Mouse (Mus musculus): Measurements from ENCODE around the gene Dpp6.

The Dpp6 gene

DNA sequence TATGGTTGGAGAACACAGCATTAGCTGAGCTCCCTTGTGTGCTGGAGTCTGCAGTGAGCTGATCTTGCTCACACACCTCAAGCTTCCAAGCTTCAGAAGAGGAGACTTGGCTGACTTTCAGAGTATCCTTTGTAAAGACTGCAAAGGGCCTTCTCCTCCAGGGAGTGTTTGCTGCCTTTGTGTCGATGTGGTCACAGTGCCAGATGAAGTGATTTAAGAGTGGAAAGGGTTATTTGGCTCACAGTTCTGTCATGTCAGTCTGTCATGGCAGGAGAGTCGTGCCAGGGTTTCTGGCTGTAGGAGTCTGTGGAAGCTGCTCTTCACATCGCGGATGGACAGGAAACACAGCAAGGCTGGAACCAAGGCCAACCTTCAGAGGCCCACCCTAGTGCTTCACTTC, 899.0 kb downstream of the Dpp6 start:
- DNase-seq (ENCODE audit: low read depth in 1 of 2, low spot score in 2 of 2): no peak

DNA sequence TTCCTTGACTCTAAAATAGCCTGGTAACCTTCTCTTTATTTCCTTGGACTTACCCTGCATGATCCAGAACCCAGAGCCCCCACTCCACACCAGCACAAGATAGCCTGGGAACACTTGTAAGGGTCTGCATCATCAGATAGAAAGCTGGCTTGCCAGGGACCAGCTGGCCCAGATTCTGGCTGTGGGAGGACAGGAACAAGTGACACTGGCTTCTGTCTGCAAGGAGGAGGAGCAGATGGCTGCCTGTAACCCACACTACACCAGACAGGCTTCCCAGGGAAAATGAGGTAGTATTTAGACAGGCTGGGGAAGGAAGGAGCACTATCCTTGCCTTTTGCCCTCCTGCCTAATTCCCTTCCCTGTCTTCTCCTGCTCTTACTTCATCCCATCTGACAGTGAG, 900.3 kb downstream of the Dpp6 start:
- DNase-seq (ENCODE audit: low read depth in 1 of 2, low spot score in 2 of 2): no peak

DNA sequence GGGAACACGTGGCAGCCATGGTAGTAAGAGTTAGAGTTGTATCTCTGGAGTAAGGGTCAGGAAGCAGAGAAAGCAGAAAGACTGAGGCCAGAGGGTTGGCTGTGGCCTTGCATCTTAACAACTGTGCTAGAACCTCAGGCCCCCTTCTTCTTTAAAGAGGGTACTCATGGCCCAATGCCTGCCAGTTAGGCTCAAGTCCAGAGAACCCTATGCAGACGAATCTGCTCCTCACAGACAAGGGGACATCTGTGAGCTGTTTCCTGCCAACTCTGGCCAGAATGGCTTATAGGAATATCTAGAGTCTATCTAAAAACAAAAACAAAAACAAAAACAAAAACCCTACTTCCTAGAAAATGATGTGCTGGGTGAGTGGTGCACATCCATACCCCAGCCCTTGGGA, 902.3 kb downstream of the Dpp6 start:
- DNase-seq (ENCODE audit: low read depth in 1 of 2, low spot score in 2 of 2): no peak

DNA sequence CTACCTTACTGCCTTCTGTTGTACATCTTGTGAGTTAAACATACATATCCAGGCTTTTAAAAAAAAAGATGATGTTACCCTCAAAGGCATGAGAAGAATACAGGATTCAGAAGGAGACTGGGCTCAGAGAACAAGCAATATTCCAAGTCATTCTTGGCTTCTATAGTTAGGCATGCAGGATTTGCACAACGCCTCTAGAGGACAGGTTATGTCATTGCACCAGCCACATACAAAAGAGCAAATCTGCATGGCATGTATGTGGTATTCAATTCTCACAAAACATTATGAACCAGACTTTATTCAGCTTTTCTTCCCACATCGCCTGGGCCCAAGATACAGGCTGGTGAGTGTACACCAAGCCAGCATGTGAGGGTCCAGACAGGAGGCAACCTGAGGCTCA, 907.5 kb downstream of the Dpp6 start:
- DNase-seq (ENCODE audit: low read depth in 1 of 2, low spot score in 2 of 2): no peak

DNA sequence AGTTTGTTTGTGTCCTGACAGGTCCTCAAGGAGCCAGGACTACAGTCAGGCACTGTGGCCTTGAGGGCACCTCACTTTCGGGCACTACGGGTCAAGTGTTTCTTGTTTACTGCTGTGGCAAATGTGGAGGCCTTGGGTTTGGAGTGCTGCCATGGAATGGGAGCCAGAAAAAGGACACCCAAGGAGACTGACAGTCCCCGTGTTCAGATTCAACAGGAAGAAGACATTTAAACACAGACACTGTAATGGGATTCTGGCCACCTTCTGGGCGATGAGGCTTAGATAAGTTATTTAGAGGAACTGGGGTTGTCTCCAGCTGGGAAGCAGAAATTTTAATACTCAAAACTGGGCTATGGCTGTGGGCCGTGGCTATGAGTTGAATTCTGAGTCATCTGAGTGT, 913.7 kb downstream of the Dpp6 start:
- DNase-seq (ENCODE audit: low read depth in 1 of 2, low spot score in 2 of 2): no peak

DNA sequence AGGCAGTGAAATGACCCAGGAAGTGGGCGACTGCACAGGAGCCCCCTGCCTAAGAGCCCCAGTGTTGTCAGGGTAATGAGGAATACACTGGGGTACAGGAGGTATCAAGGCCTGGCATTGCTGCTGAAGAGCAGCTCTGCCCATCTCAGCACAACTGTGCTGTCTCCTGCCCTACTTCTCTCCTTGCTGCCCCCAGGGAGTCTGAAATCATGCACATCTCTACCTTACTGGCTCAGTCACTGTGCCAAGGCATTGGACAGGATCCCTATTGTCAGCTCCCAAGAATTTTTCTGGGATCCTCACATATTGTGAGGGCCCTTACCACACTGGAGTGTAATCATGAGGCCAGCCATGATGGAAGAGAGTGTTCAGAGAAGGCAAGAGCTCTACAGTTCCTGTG, 914.4 kb downstream of the Dpp6 start:
- DNase-seq (ENCODE audit: low read depth in 1 of 2, low spot score in 2 of 2): no peak

DNA sequence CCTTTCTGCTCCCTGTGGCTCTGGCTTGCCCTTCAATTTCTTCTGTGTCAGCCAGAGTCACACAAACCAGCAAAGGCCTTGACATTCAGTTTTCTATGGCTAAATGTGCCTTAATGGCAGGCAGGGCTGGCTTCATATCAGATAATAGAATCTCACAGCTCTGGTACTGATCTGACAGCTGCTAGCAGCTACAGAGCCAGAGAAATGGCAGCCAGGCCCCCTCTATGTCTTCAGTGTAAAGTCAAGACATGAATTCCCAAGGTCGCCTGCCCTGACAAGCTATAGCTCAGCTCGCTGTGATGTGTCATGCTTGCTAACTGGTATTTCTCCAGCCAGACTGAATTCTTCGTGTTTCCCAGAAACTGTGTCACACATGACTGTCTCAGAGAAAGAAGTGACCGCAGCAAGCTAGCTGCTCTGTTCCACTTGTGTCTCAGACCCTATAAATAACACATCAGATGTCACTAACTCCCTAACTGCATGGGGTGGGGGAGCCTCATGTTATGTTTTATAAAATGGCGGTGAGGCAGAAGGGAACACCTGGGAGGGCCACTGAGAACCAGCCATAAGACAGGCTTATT, 915.4 kb downstream of the Dpp6 start:
- no peak for DNase-seq (ENCODE audit: low read depth in 1 of 2, low spot score in 2 of 2)

DNA sequence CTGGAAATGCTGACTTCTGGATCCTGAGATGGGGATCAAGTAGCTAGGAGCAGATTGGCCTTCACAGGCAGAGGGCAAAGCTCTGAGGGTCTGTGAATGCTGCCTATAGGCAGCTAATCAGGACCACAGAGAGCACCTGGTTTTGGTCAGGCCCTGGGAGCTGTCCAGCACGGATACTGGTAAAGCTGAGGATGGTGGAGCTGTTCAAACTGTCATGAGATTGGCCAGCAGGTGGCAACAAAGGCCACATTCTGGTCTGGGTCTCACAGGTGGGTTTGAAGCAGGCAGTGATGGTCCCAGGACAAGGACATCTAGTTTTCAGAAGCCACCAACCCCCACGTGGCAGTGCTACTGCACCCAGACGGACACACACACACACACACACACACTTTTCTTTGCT, 920.2 kb downstream of the Dpp6 start:
- DNase-seq (ENCODE audit: low read depth in 1 of 2, low spot score in 2 of 2): no peak

DNA sequence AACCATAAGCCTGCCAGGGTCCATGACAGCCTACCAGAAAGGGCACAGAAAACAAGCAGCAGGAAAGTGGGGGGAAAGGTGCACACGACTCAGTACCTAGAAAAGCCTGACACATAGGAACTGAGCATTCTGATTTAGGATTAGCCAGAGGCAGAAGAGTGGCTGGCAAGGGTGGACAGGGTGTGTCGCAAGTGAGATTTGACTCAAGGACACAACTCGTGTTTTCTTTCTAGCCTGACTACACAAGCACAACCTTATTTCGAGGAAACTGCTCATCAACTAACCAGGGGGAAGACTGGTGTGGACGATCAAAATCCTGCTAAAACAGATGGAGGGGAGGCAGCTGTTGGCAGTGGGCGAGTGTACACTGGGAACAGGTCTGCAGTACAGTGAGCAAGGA, 922.2 kb downstream of the Dpp6 start:
- DNase-seq (ENCODE audit: low read depth in 1 of 2, low spot score in 2 of 2): no peak

DNA sequence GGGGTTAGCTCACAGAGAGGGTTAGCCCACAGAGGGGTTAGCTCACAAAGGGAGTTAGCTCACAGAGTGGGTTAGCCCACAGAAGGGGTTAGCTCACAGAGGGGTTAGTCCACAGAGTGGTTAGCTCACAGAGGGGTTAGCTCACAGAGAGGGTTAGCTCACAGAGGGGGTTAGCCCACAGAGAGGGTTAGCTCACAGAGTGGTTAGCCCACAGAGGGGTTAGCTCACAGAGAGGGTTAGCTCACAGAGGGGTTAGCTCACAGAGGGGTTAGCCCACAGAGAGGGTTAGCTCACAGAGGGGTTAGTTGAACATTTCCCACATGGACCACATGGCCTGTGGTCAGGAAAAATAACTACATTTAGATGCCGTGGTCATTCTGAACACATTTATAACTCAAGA, 927.9 kb downstream of the Dpp6 start:
- DNase-seq (ENCODE audit: low read depth in 1 of 2, low spot score in 2 of 2): no peak

DNA sequence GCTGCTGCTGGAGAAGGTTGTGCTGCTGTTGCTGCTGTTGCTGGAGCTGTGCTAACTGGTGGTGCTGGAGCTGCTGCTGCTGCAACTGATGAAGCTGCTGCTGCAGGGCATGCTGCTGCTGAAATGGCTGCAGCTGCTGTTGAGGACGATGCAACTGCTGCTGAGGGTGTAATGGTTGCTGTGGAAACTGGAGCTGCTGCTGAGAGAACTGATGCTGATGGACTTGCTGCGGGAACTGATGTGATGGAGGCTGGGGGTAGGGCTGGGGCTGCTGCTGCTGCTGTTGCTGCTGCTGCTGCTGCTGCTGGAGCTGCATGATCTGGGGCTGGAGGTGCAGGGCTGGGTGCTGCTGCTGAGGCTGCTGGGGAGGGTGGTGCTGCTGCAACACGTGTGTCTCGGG, 948.8 kb downstream of the Dpp6 start:
- DNase-seq (ENCODE audit: low read depth in 1 of 2, low spot score in 2 of 2): no peak

DNA sequence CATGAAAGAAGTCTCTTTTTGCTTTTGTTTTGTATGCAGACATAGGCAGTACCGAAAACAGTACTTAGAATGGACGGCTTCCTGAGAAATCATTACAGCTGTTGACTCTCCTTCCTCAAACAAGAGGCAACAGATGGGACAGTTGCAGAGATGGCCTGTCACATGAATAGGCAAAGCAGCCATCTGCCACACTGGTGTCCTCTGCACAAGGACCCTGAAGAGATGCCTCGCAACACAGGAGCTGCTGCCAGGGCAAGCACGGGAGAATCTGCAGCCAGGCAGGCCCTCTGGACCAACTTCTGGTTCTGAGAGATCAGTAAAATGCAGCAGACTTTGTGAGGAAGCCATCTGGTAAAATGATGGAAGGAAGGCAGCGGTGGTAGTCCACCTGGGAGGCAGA, 950.9 kb downstream of the Dpp6 start:
- DNase-seq (ENCODE audit: low read depth in 1 of 2, low spot score in 2 of 2): no peak
